Mouse (Mus musculus): ENCODE results near the gene Cnpy1. TPM values are rescaled to one million over a fixed set of nuclear protein-coding genes. Genes with fewer than 3 reads are reported as not detected.

The Cnpy1 gene
- polyA plus RNA-seq, 1 experiment from 2014 or later, result not detected

DNA sequence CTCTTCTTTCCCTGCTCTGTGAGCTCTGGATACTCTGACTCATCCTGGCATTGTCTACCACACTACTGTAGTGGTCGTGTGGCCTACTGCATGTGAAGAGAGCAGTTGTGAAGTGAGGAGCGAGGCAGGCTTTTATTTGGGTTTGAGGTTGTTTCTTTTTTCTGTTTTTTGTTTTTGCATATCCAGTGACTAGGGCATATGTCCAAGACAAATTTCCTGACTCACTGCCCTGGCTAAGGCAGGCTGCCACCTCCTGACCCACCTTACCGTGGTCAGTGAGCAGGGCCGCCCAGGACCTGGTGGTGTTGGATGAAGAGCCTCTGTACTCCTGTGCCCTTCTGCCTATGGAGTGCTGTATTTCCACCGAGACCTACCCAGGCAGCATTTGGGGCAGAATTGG, 5.8 kb downstream of the Cnpy1 start:
- Histone ChIP-seq H3K4me3 (ENCODE audit: control insufficient read depth in 1 of 2, insufficient read depth in 1 of 2, low read depth in 1 of 2, low read length in 2 of 2) (no peak overlapping the region), H3K36me3 (ENCODE audit: control insufficient read depth, insufficient read depth, low read length) (no peaks in the 10 kb centered on the region), H3K27me3 (ENCODE audit: control insufficient read depth, insufficient read depth, low read length) (no peaks in the 10 kb centered on the region; the same call in 1 of the 2 replicates), H3K9ac (ENCODE audit: low read length) (no peak overlapping the region), H3K4me1 (ENCODE audit: control insufficient read depth in 2 of 2, insufficient read depth in 2 of 2, low read length in 2 of 2) (peaks cover 0 to 3% of the 10 kb centered on the region in 2 experiments; a peak in 2 of 4 replicates), H3K27ac (replicated peaks in 1 of 2; ENCODE audit: control insufficient read depth in 1 of 2, insufficient read depth in 1 of 2, low read depth in 2 of 2, low read length in 2 of 2) (no peak overlapping the region), H3K9me3 (ENCODE audit: control insufficient read depth, low read length) (no peaks in the 10 kb centered on the region), H3K4me2 (ENCODE audit: low read length) (no peak overlapping the region)
- WGBS, result 65% methylated on average over 5 of the region's 5 CpGs
- ATAC-seq (ENCODE audit: insufficient number of reproducible peaks, insufficient read depth, low FRiP score, low read depth), result no peak

DNA sequence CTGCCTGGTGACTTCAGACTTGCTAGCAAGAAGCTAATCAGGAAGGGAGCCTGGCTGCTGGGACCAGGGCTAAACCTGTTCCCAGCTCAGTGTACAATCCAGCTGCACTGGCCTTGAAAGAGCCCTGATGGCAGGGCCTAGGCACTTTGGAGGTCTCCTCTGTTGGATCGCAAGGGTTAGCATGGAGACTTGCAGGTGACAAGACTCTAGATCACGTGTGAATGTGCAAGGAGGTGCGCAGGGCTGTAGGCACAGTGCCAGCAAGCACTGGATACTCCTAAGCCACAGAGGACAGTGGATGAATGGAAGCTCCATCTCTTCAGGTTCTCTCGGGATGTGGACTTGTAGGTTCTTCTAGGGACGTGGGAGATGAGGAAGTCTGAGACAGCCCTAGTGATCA, 6.7 kb downstream of the Cnpy1 start:
- 77% methylated on average over 5 of the region's 5 CpGs for WGBS
- peaks cover 0 to 3% of the 10 kb centered on the region in 2 experiments; a peak in 2 of 4 replicates for H3K4me1 ChIP-seq (ENCODE audit: control insufficient read depth in 2 of 2, insufficient read depth in 2 of 2, low read length in 2 of 2)

GRCm38 (mm10) chr5:28238152-28238551, 7.5 kb downstream of the Cnpy1 start:
- H3K4me1 ChIP-seq (ENCODE audit: control insufficient read depth in 2 of 2, insufficient read depth in 2 of 2, low read length in 2 of 2), result peaks cover 0 to 3% of the 10 kb centered on the region in 2 experiments; a peak in 2 of 4 replicates
- no peak for ATAC-seq (ENCODE audit: insufficient number of reproducible peaks, insufficient read depth, low FRiP score, low read depth)
- H3K4me3 ChIP-seq (ENCODE audit: control insufficient read depth in 1 of 2, insufficient read depth in 1 of 2, low read depth in 1 of 2, low read length in 2 of 2), result no peak overlapping the region
- H3K9ac ChIP-seq (ENCODE audit: low read length), result no peak overlapping the region
- no peak overlapping the region for H3K4me2 ChIP-seq (ENCODE audit: low read length)
- H3K9me3 ChIP-seq (ENCODE audit: control insufficient read depth, low read length), result no peaks in the 10 kb centered on the region
- H3K27ac ChIP-seq (replicated peaks in 1 of 2; ENCODE audit: control insufficient read depth in 1 of 2, insufficient read depth in 1 of 2, low read depth in 2 of 2, low read length in 2 of 2), result no peak overlapping the region
- H3K36me3 ChIP-seq (ENCODE audit: control insufficient read depth, insufficient read depth, low read length), result no peaks in the 10 kb centered on the region
- WGBS, result 31% methylated on average over 4 of the region's 4 CpGs
- no peaks in the 10 kb centered on the region; the same call in 1 of the 2 replicates for H3K27me3 ChIP-seq (ENCODE audit: control insufficient read depth, insufficient read depth, low read length)

More for the DNA sequence above, 6.7 kb downstream of the Cnpy1 start:
- ATAC-seq (ENCODE audit: insufficient number of reproducible peaks, insufficient read depth, low FRiP score, low read depth), result no peak
- Histone ChIP-seq H3K36me3 (ENCODE audit: control insufficient read depth, insufficient read depth, low read length) (no peaks in the 10 kb centered on the region), H3K27me3 (ENCODE audit: control insufficient read depth, insufficient read depth, low read length) (no peaks in the 10 kb centered on the region; the same call in 1 of the 2 replicates), H3K9me3 (ENCODE audit: control insufficient read depth, low read length) (no peaks in the 10 kb centered on the region), H3K27ac (replicated peaks in 1 of 2; ENCODE audit: control insufficient read depth in 1 of 2, insufficient read depth in 1 of 2, low read depth in 2 of 2, low read length in 2 of 2) (no peak overlapping the region), H3K9ac (ENCODE audit: low read length) (no peak overlapping the region), H3K4me3 (ENCODE audit: control insufficient read depth in 1 of 2, insufficient read depth in 1 of 2, low read depth in 1 of 2, low read length in 2 of 2) (no peak overlapping the region), H3K4me2 (ENCODE audit: low read length) (no peak overlapping the region)

GRCm38 (mm10) chr5:28237715-28238114, 7.9 kb downstream of the Cnpy1 start:
- Histone ChIP-seq H3K4me2 (ENCODE audit: low read length) (no peak overlapping the region), H3K4me1 (ENCODE audit: control insufficient read depth in 2 of 2, insufficient read depth in 2 of 2, low read length in 2 of 2) (peaks cover 0 to 3% of the 10 kb centered on the region in 2 experiments; a peak in 2 of 4 replicates), H3K4me3 (ENCODE audit: control insufficient read depth in 1 of 2, insufficient read depth in 1 of 2, low read depth in 1 of 2, low read length in 2 of 2) (no peak overlapping the region), H3K9ac (ENCODE audit: low read length) (no peak overlapping the region), H3K27ac (replicated peaks in 1 of 2; ENCODE audit: control insufficient read depth in 1 of 2, insufficient read depth in 1 of 2, low read depth in 2 of 2, low read length in 2 of 2) (no peak overlapping the region), H3K36me3 (ENCODE audit: control insufficient read depth, insufficient read depth, low read length) (no peaks in the 10 kb centered on the region), H3K9me3 (ENCODE audit: control insufficient read depth, low read length) (no peaks in the 10 kb centered on the region), H3K27me3 (ENCODE audit: control insufficient read depth, insufficient read depth, low read length) (no peaks in the 10 kb centered on the region; the same call in 1 of the 2 replicates)
- 85% methylated on average over 2 of the region's 2 CpGs for WGBS
- no peak for ATAC-seq (ENCODE audit: insufficient number of reproducible peaks, insufficient read depth, low FRiP score, low read depth)

DNA sequence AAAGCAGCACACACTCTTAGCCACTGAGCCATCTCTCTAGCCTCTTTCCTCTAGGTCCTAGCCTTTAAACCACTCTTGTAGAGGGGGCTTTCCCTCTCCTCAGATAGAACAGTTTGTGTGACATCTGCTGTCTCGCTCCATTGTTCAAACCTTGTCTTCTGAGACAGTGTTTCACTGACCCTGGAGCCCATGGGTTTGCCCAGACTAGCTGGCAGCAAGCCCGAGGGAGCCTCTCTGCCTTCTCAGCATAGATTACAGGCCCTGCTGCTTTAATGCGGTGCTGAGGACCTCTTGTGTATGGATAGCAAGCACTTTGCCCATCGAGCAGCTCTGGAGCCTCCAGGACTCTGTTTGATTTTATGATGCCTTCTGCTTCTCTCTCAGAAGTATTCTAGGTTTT, 8.6 kb downstream of the Cnpy1 start:
- no peak overlapping the region for H3K9ac ChIP-seq (ENCODE audit: low read length)
- WGBS, result 26% methylated on average over 4 of the region's 4 CpGs
- H3K4me3 ChIP-seq (ENCODE audit: control insufficient read depth in 1 of 2, insufficient read depth in 1 of 2, low read depth in 1 of 2, low read length in 2 of 2), result no peak overlapping the region
- H3K9me3 ChIP-seq (ENCODE audit: control insufficient read depth, low read length), result no peaks in the 10 kb centered on the region
- H3K4me2 ChIP-seq (ENCODE audit: low read length), result no peak overlapping the region
- H3K4me1 ChIP-seq (ENCODE audit: control insufficient read depth in 2 of 2, insufficient read depth in 2 of 2, low read length in 2 of 2), result peaks cover 0 to 3% of the 10 kb centered on the region in 2 experiments; a peak in 2 of 4 replicates
- no peaks in the 10 kb centered on the region; the same call in 1 of the 2 replicates for H3K27me3 ChIP-seq (ENCODE audit: control insufficient read depth, insufficient read depth, low read length)
- ATAC-seq (ENCODE audit: insufficient number of reproducible peaks, insufficient read depth, low FRiP score, low read depth), result no peak
- H3K36me3 ChIP-seq (ENCODE audit: control insufficient read depth, insufficient read depth, low read length), result no peaks in the 10 kb centered on the region
- H3K27ac ChIP-seq (replicated peaks in 1 of 2; ENCODE audit: control insufficient read depth in 1 of 2, insufficient read depth in 1 of 2, low read depth in 2 of 2, low read length in 2 of 2), result no peak overlapping the region

DNA sequence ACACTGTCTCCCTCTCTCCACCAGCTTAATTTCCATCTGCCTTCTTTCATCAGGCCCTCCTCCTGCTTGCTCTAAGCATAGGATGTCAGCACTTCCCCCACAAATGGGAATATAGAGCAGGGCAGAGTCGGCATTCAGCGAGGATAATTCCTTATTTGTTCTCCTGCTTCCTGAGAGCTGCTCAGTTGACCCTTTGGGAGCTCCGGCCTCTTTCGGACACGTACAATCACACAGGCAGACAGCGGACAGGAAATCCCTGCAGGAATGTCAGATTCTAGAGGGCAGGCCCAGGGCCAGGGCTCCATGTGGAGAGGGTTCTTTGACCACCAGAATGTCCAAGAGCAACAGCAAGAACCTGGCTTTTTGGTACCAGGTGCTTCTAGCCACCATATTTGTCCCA, 9.5 kb downstream of the Cnpy1 start:
- no peak for ATAC-seq (ENCODE audit: insufficient number of reproducible peaks, insufficient read depth, low FRiP score, low read depth)
- Histone ChIP-seq H3K27ac (replicated peaks in 1 of 2; ENCODE audit: control insufficient read depth in 1 of 2, insufficient read depth in 1 of 2, low read depth in 2 of 2, low read length in 2 of 2) (no peak overlapping the region), H3K4me3 (ENCODE audit: control insufficient read depth in 1 of 2, insufficient read depth in 1 of 2, low read depth in 1 of 2, low read length in 2 of 2) (no peak overlapping the region), H3K4me1 (ENCODE audit: control insufficient read depth in 2 of 2, insufficient read depth in 2 of 2, low read length in 2 of 2) (peaks cover 0 to 3% of the 10 kb centered on the region in 2 experiments; a peak in 2 of 4 replicates), H3K27me3 (ENCODE audit: control insufficient read depth, insufficient read depth, low read length) (no peaks in the 10 kb centered on the region), H3K4me2 (ENCODE audit: low read length) (no peak overlapping the region), H3K9me3 (ENCODE audit: control insufficient read depth, low read length) (no peaks in the 10 kb centered on the region), H3K36me3 (ENCODE audit: control insufficient read depth, insufficient read depth, low read length) (no peaks in the 10 kb centered on the region), H3K9ac (ENCODE audit: low read length) (no peak overlapping the region)
- whole genome bisulfite sequencing, result 16% methylated on average over 6 of the region's 6 CpGs

DNA sequence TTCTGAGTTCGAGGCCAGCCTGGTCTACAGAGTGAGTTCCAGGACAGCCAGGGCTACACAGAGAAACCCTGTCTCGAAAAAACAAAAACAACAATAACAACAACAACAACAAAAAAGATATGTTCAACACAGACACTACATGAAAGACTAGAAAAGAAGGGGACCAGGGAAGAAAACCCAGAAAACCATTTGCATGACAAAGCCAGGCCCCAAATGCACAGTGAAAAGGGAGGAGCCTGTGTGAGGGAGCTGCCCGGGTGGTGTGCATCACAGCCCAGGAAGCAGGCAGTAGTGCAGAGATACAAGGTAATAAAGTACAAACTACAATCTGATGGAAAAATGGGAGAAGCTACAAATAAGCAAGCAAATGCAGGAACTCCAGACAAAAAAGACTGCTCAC, 13.5 kb downstream of the Cnpy1 start:
- Histone ChIP-seq H3K4me3 (ENCODE audit: control insufficient read depth in 1 of 2, insufficient read depth in 1 of 2, low read depth in 1 of 2, low read length in 2 of 2) (no peak overlapping the region), H3K4me1 (ENCODE audit: control insufficient read depth in 2 of 2, insufficient read depth in 2 of 2, low read length in 2 of 2) (no peaks in the 10 kb centered on the region; a peak in 1 of 4 replicates), H3K9me3 (ENCODE audit: control insufficient read depth, low read length) (no peaks in the 10 kb centered on the region), H3K9ac (ENCODE audit: low read length) (no peak overlapping the region), H3K27me3 (ENCODE audit: control insufficient read depth, insufficient read depth, low read length) (no peaks in the 10 kb centered on the region), H3K27ac (replicated peaks in 1 of 2; ENCODE audit: control insufficient read depth in 1 of 2, insufficient read depth in 1 of 2, low read depth in 2 of 2, low read length in 2 of 2) (no peak overlapping the region), H3K4me2 (ENCODE audit: low read length) (no peak overlapping the region), H3K36me3 (ENCODE audit: control insufficient read depth, insufficient read depth, low read length) (no peaks in the 10 kb centered on the region)
- ATAC-seq (ENCODE audit: insufficient number of reproducible peaks, insufficient read depth, low FRiP score, low read depth), result no peak
- WGBS, result 67% methylated on average over 3 of the region's 3 CpGs

- Histone ChIP-seq H3K27me3 (ENCODE audit: control insufficient read depth, insufficient read depth, low read length) (peaks cover 17% of the 10 kb centered on the region), H3K27ac (replicated peaks in 1 of 2; ENCODE audit: control insufficient read depth in 1 of 2, insufficient read depth in 1 of 2, low read depth in 2 of 2, low read length in 2 of 2) (no peak overlapping the region), H3K9ac (ENCODE audit: low read length) (no peak overlapping the region), H3K4me1 (ENCODE audit: control insufficient read depth in 2 of 2, insufficient read depth in 2 of 2, low read length in 2 of 2) (no peaks in the 10 kb centered on the region), H3K4me3 (ENCODE audit: control insufficient read depth in 1 of 2, insufficient read depth in 1 of 2, low read depth in 1 of 2, low read length in 2 of 2) (no peak overlapping the region), H3K4me2 (ENCODE audit: low read length) (no peak overlapping the region), H3K36me3 (ENCODE audit: control insufficient read depth, insufficient read depth, low read length) (no peaks in the 10 kb centered on the region), H3K9me3 (ENCODE audit: control insufficient read depth, low read length) (peaks cover 4% of the 10 kb centered on the region; the same call in 1 of the 2 replicates)
- no peak for ATAC-seq (ENCODE audit: insufficient number of reproducible peaks, insufficient read depth, low FRiP score, low read depth)
- WGBS, result 91% methylated on average over 1 of the region's 1 CpGs
These were observed 26.0 kb downstream of the Cnpy1 start for GRCm38 (mm10) chr5:28219596-28219995.

Measured in heart, embryonic 14.5 days (tissue).